ENCODE assay signal across 1 mouse cellular context in the genomic region with DNA sequence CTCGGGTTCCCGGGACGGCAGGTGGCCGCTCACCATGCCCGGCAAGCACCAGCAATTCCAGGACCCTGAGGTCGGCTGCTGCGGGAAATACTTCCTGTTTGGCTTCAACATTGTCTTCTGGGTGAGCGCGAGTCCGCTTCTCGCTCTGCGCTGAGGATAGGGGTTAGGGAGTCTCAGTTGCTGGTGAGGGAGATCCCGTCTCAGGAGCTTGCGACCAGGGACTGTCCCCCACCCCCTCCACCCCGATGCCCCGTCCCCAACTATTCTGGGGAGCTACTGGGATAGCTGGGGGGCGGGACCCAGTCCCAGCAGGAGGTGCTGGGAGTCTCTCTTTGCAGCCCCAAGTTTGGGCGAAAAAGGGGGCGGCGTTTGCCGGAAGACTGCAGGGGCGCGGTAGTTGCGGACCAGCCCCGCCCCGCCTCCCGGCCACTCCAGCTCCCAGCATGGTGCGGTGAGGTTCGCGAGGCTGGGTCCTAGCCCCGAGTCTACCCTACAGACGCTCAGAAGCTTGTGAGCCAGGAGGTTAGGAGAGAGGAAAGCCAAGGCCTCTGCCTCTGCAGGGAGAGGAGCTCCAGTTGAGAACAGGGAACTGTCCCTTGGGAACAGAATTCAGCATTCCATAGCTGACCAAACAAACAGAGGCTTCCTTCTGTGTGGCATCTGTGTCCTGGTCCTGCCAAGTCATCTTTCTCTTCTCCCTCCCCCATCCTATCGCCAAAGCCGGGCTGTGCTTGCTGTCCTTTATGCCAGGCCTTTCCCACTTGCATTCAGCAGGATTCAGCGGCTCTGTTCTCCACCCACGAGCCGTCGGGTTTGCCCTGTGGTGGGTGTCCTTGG.
TF ChIP-seq lines count a peak whose summit lies in the region.

No protein-coding gene starts in this region.

TF ChIP-seq in CH12.LX, 34 proteins besides CTCF, POLR2A, EP300 and RAD21:
- TF ChIP-seq SIN3A (IDR thresholded peaks at IDR 0.05; ENCODE audit: low read length) (no peak), ZKSCAN1 (IDR thresholded peaks at IDR 0.05; ENCODE audit: borderline replicate concordance, low read depth, low read length) (no peak), MXI1 (IDR thresholded peaks at IDR 0.05; ENCODE audit: low read depth, low read length) (no peak), ZNF384 (IDR thresholded peaks at IDR 0.05; ENCODE audit: low read depth, low read length) (no peak), BHLHE40 (IDR thresholded peaks at IDR 0.05; ENCODE audit: low read depth, low read length) (no peak), IRF4 (IDR thresholded peaks at IDR 0.05; ENCODE audit: low read depth, low read length) (no peak), UBTF (IDR thresholded peaks at IDR 0.05; ENCODE audit: low read depth, low read length) (no peak), ELF1 (IDR thresholded peaks at IDR 0.05; ENCODE audit: low read depth, low read length) (no peak), ETS1 (conservative IDR thresholded peaks at IDR 0.05; ENCODE audit: low read depth, low read length) (no peak), ZC3H11A (IDR thresholded peaks at IDR 0.05; ENCODE audit: low read depth, low read length) (no peak), GABPA (IDR thresholded peaks at IDR 0.05; ENCODE audit: insufficient replicate concordance, low read depth, low read length) (no peak)
